Mouse (Mus musculus) megakaryocyte-erythroid progenitor cell, adult 5-6 weeks (primary cell): ENCODE data around the gene Gc. TPM values are rescaled to one million over a fixed set of nuclear protein-coding genes. Genes with fewer than 3 reads are reported as not detected.

ENCODE experiments used
- ATAC-seq: replicated peaks from 2 replicates; pipeline ENCODE4 v1.8.0; 2016; ENCODE audit warnings: mild to moderate bottlenecking, inconsistent platforms; ENCODE audit not compliant: severe bottlenecking, poor library complexity, low FRiP score, low TSS enrichment
- total RNA-seq, 2 experiments: library from RNA; stranded (forward) in 1 of 2; stranded (reverse) in 1 of 2; fragments of 200-1000, 215-1000 nt in 1 of 2; fragments of >200 nt in 1 of 2; fragmentation: Nextera tagmentation in 1 of 2; gene quantifications; 2 replicates each; pipeline ENCODE4 v1.2.3; 2014 to 2017

Gc gene
- total RNA-seq, 2 experiments from 2014 or later, result not detected

- ATAC-seq, result no peak
Measured at GRCm38 (mm10) chr5:89370140-89370539, 87.6 kb downstream of the Gc start.

GRCm38 (mm10) chr5:89368045-89368743 lies 89.5 kb downstream of the Gc start:
- ATAC-seq, result no peak

Other genes with a start within 250 kb of the Gc start
- not detected in 2 replicates for gene Npffr2, start 69.5 kb upstream of the Gc start, total RNA-seq (2014; fragmentation: Nextera tagmentation)
- not detected in 2 replicates for gene Npffr2, start 69.5 kb upstream of the Gc start, total RNA-seq (2017)